Mouse (Mus musculus): ENCODE results near the gene Kcnb1. TPM values are rescaled to one million over a fixed set of nuclear protein-coding genes. Genes with fewer than 3 reads are reported as not detected.

Kcnb1 gene
- polyA plus RNA-seq, 1 experiment from 2014 or later, result 1.0 TPM

DNA sequence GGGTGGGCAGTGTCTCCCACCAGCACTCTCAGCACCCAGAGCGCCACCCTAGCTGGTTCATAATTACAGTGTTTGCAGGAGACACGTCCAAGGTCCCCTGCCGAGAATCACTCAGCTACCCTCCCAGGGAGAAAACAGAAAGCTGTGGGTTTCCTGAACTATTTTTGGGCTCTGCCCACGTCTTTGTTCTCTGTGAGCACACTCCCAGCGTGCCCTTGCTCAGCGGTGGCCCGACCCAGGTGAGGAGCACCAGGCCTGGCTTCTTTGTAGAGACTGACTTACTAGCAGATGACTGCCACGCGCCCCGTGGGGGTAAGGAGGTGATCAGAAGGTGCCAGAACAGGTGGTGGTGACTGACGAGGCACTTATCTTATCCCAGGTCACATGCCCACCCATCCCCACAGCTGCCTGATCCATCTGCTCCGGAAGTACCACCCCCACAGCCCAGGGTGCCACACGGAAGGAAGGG lies 50.1 kb downstream of the Kcnb1 start:
- ATAC-seq (ENCODE audit: low FRiP score, low read depth), result no peak
- Histone ChIP-seq H3K4me3 (no peak overlapping the region), H3K27me3 (peaks cover 15% of the 10 kb centered on the region), H3K36me3 (no peaks in the 10 kb centered on the region), H3K9me3 (no peaks in the 10 kb centered on the region), H3K4me1 (0 out of 2 replicates have a peak, but pooled peaks cover 8% of the 10 kb centered on the region), H3K4me2 (replicated peaks) (no peak overlapping the region), H3K9ac (no peak overlapping the region), H3K27ac (no peak overlapping the region)
- 63% methylated on average over 13 of the region's 13 CpGs for WGBS

- WGBS, result 63% methylated on average over 6 of the region's 6 CpGs
- H3K4me1 ChIP-seq, result no peaks in the 10 kb centered on the region
- no peak for ATAC-seq (ENCODE audit: low FRiP score, low read depth)
- H3K4me2 ChIP-seq (replicated peaks), result no peak overlapping the region
- H3K9ac ChIP-seq, result no peak overlapping the region
- H3K9me3 ChIP-seq, result no peaks in the 10 kb centered on the region
- H3K27ac ChIP-seq, result no peak overlapping the region
- no peaks in the 10 kb centered on the region for H3K36me3 ChIP-seq
- no peak overlapping the region for H3K4me3 ChIP-seq
- H3K27me3 ChIP-seq, result peaks cover 3% of the 10 kb centered on the region
These were observed 51.3 kb downstream of the Kcnb1 start for GRCm38 (mm10) chr2:167138611-167139010.

GRCm38 (mm10) chr2:167136909-167137308 lies 53.0 kb downstream of the Kcnb1 start:
- no peak for ATAC-seq (ENCODE audit: low FRiP score, low read depth)
- 77% methylated on average over 14 of the region's 14 CpGs for WGBS
- Histone ChIP-seq H3K4me3 (no peak overlapping the region), H3K4me2 (replicated peaks) (no peak overlapping the region), H3K4me1 (no peaks in the 10 kb centered on the region), H3K27ac (no peak overlapping the region), H3K36me3 (no peaks in the 10 kb centered on the region), H3K27me3 (0 out of 2 replicates have a peak, but pooled peaks cover 2% of the 10 kb centered on the region), H3K9me3 (no peaks in the 10 kb centered on the region), H3K9ac (no peak overlapping the region)

DNA sequence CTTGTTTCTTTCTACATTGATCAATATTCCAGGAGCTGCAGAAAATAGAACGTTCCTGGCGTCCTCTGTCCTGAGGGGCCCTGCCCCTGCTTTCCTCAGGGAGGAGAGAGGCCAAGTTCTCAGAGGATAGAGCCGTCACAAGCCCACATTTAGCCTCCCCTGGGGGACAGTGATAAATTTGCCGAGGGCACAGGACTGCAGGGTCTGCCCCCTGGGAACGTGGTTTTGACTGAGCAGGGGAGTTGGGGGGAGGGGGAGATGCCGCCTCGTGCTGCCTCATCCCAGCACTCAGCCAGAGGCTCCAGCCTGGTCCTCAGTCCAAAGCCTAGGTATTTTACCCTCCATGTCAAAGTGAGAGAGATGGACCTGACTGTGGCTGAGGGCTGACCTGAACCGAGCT lies 57.9 kb downstream of the Kcnb1 start:
- Histone ChIP-seq H3K9ac (no peak overlapping the region), H3K27ac (no peak overlapping the region), H3K4me1 (peaks cover 24% of the 10 kb centered on the region), H3K4me3 (no peak overlapping the region), H3K4me2 (replicated peaks) (no peak overlapping the region), H3K27me3 (0 out of 2 replicates have a peak, but pooled peaks cover 2% of the 10 kb centered on the region), H3K9me3 (peaks cover 5% of the 10 kb centered on the region; the same call in 1 of the 2 replicates), H3K36me3 (no peaks in the 10 kb centered on the region)
- no peak for ATAC-seq (ENCODE audit: low FRiP score, low read depth)
- WGBS, result 39% methylated on average over 8 of the region's 8 CpGs

- H3K27ac ChIP-seq, result peak overlapping the region; percentile 28; the same call in 1 of the 2 replicates
- H3K4me3 ChIP-seq, result peak overlapping the region; percentile 16; the same call in 1 of the 2 replicates
- H3K27me3 ChIP-seq, result 0 out of 2 replicates have a peak, but pooled peaks cover 2% of the 10 kb centered on the region
- no peak overlapping the region for H3K9ac ChIP-seq
- peaks cover 24% of the 10 kb centered on the region for H3K4me1 ChIP-seq
- no peaks in the 10 kb centered on the region for H3K36me3 ChIP-seq
- H3K4me2 ChIP-seq (replicated peaks), result peak overlapping the region; percentile 52
- peaks cover 6% of the 10 kb centered on the region; the same call in 1 of the 2 replicates for H3K9me3 ChIP-seq
- 34% methylated on average over 9 of the region's 9 CpGs for WGBS
- ATAC-seq (ENCODE audit: low FRiP score, low read depth), result no peak
These were observed 59.7 kb downstream of the Kcnb1 start for GRCm38 (mm10) chr2:167130050-167130770.

- WGBS, result 7% methylated on average over 9 of the region's 9 CpGs
- Histone ChIP-seq H3K4me2 (replicated peaks) (peak overlapping the region; percentile 52), H3K27me3 (0 out of 2 replicates have a peak, but pooled peaks cover 2% of the 10 kb centered on the region), H3K9me3 (peaks cover 6% of the 10 kb centered on the region; the same call in 1 of the 2 replicates), H3K9ac (no peak overlapping the region), H3K27ac (no peak overlapping the region), H3K4me3 (peak overlapping the region; percentile 16), H3K36me3 (no peaks in the 10 kb centered on the region), H3K4me1 (peaks cover 24% of the 10 kb centered on the region)
- ATAC-seq (ENCODE audit: low FRiP score, low read depth), result no peak
These were observed 60.4 kb downstream of the Kcnb1 start for GRCm38 (mm10) chr2:167129608-167129955.

- no peak for ATAC-seq (ENCODE audit: low FRiP score, low read depth)
- H3K27ac ChIP-seq, result no peak overlapping the region
These were observed 61.0 kb downstream of the Kcnb1 start for GRCm38 (mm10) chr2:167128699-167129607.

GRCm38 (mm10) chr2:167127404-167127803 lies 62.6 kb downstream of the Kcnb1 start:
- no peak for ATAC-seq (ENCODE audit: low FRiP score, low read depth)
- WGBS, result 88% methylated on average over 5 of the region's 5 CpGs
- H3K27me3 ChIP-seq, result no peaks in the 10 kb centered on the region

More at GRCm38 (mm10) chr2:167128699-167129607, 61.0 kb downstream of the Kcnb1 start:
- H3K36me3 ChIP-seq, result no peaks in the 10 kb centered on the region
- WGBS, result 39% methylated on average over 20 of the region's 20 CpGs
- peaks cover 27% of the 10 kb centered on the region for H3K4me1 ChIP-seq
- H3K4me3 ChIP-seq, result peak overlapping the region; percentile 16
- H3K27me3 ChIP-seq, result 0 out of 2 replicates have a peak, but pooled peaks cover 2% of the 10 kb centered on the region
- H3K9ac ChIP-seq, result no peak overlapping the region
- H3K4me2 ChIP-seq (replicated peaks), result peak overlapping the region; percentile 52
- peaks cover 6% of the 10 kb centered on the region; the same call in 1 of the 2 replicates for H3K9me3 ChIP-seq

GRCm38 (mm10) chr2:167125781-167126180 lies 64.2 kb downstream of the Kcnb1 start:
- WGBS, result 74% methylated on average over 4 of the region's 4 CpGs
- Histone ChIP-seq H3K9ac (no peak overlapping the region), H3K27ac (no peak overlapping the region), H3K4me1 (peaks cover 35% of the 10 kb centered on the region), H3K27me3 (no peaks in the 10 kb centered on the region), H3K36me3 (no peaks in the 10 kb centered on the region), H3K4me2 (replicated peaks) (no peak overlapping the region), H3K4me3 (no peak overlapping the region), H3K9me3 (peaks cover 3% of the 10 kb centered on the region; the same call in 1 of the 2 replicates)
- no peak for ATAC-seq (ENCODE audit: low FRiP score, low read depth)

More at GRCm38 (mm10) chr2:167127404-167127803, 62.6 kb downstream of the Kcnb1 start:
- Histone ChIP-seq H3K27ac (no peak overlapping the region), H3K4me1 (peaks cover 35% of the 10 kb centered on the region), H3K9ac (no peak overlapping the region), H3K4me3 (no peak overlapping the region), H3K9me3 (peaks cover 6% of the 10 kb centered on the region; the same call in 1 of the 2 replicates), H3K36me3 (no peaks in the 10 kb centered on the region), H3K4me2 (replicated peaks) (no peak overlapping the region)

- peak; percentile 64; the same call in 1 of the 2 replicates for ATAC-seq (ENCODE audit: low FRiP score, low read depth)
- peaks cover 3% of the 10 kb centered on the region; the same call in 1 of the 2 replicates for H3K9me3 ChIP-seq
- H3K9ac ChIP-seq, result peak overlapping the region; percentile 51
- H3K4me3 ChIP-seq, result no peak overlapping the region
- no peaks in the 10 kb centered on the region for H3K27me3 ChIP-seq
- H3K36me3 ChIP-seq, result no peaks in the 10 kb centered on the region
- no peak overlapping the region for H3K4me2 ChIP-seq (replicated peaks)
- peaks cover 25% of the 10 kb centered on the region for H3K4me1 ChIP-seq
- peak overlapping the region; percentile 58; the same call in 1 of the 2 replicates for H3K27ac ChIP-seq
- 31% methylated on average over 11 of the region's 11 CpGs for WGBS
These were observed 66.0 kb downstream of the Kcnb1 start for GRCm38 (mm10) chr2:167123936-167124335.

GRCm38 (mm10) chr2:167122737-167123136 lies 67.2 kb downstream of the Kcnb1 start:
- ATAC-seq (ENCODE audit: low FRiP score, low read depth), result no peak
- no peaks in the 10 kb centered on the region; the same call in 1 of the 2 replicates for H3K27me3 ChIP-seq
- H3K9me3 ChIP-seq, result peaks cover 3% of the 10 kb centered on the region; the same call in 1 of the 2 replicates
- H3K4me3 ChIP-seq, result no peak overlapping the region
- no peak overlapping the region for H3K27ac ChIP-seq
- no peak overlapping the region for H3K4me2 ChIP-seq (replicated peaks)
- no peaks in the 10 kb centered on the region for H3K36me3 ChIP-seq
- H3K4me1 ChIP-seq, result peaks cover 19% of the 10 kb centered on the region
- no peak overlapping the region for H3K9ac ChIP-seq
- 79% methylated on average over 6 of the region's 6 CpGs for WGBS

All from limb, embryonic 13.5 days (tissue).